Mouse (Mus musculus) 416B (cell line): ENCODE results near the gene Wdtc1.
A peak's percentile ranks its signal among the peaks of the same experiment; 100 is the strongest.

Experiments used
- DNase-seq: peaks from one replicate; pipeline ENCODE4 v3.0.0; 2011; ENCODE audit warnings: low read depth

Gene Wdtc1

DNA sequence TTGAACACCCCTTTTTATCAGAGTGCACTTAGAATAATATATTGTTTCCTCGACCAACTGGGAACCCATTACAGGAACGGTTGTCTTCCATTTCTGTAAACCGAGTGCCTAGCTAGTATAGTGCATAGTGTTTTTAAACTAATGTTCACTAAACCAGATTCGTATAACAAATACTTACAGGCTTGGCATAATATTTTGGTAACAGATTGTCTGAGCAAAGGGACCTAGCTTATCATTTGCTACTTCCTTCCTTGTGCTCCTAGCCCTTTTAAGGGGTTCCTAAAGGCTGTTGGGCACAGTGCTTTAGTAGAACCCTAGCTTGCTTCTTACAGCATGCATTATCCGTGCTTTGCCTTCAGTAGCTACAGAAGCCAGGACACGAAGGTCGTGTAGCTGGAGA, 71.8 kb downstream of the Wdtc1 start:
- no peak for DNase-seq

DNA sequence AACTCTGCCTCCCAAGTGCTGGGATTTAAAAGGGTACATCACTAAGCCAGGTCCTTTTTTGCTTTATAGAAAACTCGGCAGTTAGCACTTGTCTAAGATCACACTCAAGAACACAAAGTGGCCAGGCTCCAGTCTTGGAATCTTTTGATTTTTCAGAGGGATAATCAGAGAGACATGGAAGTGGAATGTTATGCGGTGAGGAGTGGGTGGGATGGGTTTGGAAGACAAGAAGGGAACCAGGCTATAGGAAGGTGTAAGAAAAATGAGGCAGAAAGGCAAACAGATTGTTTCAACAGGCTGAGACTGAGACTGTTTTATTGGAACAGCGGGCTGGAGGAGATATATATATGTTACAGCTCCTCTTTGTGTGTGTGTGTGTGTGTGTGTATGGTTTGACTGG, 74.8 kb downstream of the Wdtc1 start:
- no peak for DNase-seq

DNA sequence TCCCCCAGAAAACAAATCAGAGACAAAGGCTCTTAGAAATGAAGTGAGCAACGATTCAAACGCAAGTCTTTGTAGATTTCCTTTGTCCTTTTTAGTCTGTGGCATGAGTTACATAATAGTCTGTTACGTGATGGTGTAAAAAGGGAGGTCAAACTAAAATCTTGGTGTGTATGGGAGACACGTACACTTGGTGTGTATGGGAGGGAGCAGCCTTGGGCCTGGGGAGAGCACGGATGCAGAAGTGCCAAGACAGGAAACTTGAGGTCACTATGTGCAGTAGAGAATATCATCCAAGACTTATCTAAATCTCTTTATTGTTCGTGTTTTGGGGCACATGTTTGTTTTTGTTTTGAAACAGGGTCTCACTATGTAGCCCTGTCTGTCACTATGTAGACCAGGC, 75.2 kb downstream of the Wdtc1 start:
- DNase-seq = no peak

DNA sequence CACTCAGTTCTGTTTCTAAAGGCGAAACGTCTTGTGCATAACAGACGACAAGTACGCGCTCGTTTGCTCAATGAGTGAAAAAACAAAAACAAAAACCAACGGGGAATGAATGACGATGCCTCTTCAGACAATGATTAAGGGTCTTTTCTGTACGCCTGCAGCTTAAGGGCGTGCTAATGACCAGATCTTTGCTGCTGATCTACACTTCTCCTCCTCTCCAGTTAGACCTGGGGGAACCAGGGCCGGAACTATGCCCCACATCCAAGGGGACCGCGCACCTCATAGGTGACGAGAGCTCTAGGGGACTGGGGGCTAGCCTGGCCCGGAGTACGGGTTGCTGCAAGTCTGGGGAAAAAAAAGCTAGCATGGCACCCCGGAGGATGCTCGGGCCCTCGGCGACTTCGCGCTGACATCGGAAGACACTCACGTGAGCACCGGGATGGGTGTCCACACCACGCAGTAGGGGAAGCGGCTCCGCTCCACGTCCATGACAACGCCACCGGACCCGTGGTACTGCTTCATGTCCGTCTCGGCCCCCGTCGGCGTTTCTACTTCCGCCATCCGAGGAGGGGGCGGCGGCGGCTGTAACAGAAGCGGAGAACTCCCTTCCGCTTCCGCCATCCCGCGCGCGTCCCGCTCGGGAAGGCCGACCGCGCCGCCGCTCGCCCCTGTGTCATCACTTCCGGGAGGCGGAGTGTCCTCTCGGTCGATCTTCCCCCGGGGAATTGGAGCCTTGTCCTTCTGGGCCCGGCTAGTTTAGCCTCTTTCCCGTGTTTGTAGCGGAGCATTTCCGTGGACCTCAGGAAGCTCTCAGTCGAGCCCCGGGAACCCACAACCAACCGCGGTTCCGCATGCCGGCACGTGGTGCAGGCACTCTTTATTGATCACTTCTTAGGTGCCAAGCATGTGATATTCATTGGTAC, 75.9 kb downstream of the Wdtc1 start, which contains the start of gene Tmem222:
Gene Tmem222 (minus strand): TSS at position 689 of the 923 bp plus-strand sequence.
- peak; percentile 96 for DNase-seq

DNA sequence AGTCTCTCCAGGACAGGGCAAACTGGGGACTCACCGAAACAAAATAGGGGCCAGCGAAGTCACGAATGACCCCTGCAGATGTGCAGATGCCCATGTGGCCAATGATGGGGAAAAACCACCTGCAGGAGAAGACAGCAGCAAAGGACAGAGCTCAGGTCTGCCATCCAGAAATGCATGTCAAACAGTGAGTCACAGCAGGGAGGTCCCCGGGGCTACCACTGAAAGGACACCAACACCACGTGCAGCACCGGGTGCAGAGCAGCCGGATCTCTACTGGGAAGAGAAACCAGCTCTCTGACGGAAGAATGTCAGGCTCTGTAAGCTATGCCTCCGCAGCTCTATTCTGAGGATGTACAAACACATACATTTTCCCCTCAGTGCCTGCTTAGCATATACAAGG, 82.4 kb downstream of the Wdtc1 start:
- no peak for DNase-seq

DNA sequence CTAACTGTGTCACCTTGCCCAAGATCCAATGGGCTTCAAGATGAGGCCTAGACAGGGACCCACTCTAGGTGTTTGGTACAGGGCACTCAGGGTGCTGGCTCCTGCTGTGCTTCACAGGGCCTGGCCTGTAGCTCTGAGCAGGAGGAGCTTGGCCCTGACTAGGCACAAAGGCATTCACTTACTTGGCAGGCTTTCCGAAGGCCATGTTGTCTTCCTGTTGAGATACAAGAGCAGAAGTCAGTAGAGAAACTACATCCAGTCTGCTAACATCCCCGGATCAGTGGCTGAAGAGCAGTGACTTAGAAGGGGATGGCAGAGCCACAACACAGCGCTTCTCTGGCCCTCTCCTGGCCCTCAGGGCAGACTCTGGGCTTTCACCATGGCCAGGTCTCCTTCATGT, 83.7 kb downstream of the Wdtc1 start:
- DNase-seq = no peak

DNA sequence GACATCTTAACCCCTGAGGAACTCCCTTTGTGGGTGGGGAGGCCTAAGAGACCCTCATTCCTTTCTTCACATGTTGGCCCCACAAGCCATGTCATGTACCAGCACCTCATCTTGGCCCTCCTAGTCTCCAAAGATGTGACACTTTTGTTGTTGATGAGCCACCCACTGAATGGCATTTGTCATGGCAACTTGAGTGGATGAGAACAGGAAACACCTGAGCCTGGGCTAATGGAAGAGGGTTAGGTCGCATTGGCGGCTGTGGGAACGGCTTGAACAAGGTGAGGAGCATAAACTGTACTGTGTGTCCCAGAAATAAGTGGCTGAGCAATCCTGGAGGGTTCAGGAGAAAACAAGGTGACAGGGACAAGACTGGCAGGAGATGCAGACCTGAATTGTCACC, 84.3 kb downstream of the Wdtc1 start:
- no peak for DNase-seq

DNA sequence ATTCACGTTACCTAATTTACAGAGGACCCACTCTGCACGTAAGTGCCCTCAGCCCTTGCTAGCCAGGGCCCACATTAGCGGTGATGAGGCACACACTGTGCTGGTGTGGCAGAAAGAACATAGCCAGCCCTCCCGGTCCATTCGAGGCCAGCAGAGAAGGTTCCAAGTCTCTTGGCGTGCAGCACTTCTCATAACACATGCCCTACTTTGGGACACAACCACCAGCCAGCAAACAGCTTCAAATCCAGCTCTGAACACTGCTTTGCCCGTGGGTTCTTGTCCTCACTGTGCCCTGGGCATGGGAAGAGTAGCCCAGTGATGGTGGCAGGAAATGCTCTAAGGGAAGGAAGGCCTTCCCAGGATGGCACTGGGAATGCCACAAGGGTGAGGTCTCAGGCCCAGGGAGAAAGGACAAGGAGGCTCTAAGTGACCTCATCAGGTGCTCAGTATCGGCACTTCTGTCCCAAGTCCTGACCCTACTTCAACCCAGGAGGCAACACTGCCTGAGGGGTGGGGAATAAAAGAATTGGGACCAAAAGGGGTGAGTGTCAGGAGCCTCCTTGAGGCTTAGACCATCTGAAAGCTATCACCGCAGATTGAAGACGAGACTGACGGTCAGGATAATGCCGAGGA, 86.9 kb downstream of the Wdtc1 start:
- no peak for DNase-seq

DNA sequence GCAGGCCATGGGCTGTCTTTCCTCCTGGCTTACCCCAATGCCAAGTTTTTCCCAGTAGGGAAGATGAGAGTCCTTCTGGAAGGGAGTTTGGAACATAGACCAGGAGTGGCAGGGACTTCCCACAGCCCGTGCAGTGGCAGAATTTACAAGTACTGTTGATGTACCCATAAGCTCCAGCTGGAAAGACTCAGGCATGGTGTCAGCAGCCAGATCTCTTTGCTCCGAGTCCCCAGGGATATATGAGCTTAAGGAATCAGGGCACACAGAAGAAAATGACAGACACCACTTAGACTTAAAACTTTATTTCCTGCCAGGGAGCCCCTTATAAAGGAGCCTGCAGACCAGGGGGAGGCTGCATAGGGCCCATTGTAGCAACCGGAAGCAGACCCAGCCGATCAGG, 87.5 kb downstream of the Wdtc1 start:
- no peak for DNase-seq

DNA sequence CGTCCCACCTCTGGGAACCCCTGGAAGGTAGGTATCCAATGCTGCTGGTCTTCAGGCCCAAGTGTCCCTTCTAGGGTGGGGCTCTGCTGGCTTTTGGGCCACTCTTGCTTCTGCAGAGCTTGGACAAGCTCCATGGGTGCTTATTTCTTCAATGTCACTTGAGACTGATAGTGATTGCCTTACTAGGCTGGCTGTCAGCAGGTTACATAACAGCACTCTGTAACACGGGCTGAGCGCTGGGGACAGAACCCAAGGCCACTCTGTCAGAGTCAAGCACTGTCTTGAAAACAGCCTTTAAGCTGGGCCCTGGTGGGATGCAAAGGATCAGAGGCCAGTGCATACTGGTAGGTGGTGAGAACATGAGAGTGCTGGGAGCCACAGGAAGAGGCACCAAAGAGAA, 88.0 kb downstream of the Wdtc1 start:
- DNase-seq = no peak

DNA sequence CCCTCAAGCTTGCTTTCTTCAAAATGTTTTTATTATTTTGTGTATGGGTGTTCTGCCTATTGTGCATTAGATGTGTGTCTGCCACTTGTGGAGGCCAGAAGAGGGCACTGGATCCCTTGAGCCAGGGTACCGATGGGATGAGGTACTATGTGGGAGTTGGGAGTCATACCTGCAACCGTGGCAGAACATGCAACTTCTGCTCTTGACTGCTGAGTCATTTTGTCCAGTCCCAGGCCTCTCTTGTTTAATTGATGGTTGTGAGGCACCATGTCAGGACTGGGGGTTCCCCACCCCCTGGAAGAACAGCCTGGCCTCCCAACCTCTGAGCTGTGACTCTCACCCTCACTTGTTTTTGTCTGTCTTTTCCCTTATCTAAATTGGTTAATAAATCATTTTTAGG, 88.7 kb downstream of the Wdtc1 start:
- DNase-seq = no peak

DNA sequence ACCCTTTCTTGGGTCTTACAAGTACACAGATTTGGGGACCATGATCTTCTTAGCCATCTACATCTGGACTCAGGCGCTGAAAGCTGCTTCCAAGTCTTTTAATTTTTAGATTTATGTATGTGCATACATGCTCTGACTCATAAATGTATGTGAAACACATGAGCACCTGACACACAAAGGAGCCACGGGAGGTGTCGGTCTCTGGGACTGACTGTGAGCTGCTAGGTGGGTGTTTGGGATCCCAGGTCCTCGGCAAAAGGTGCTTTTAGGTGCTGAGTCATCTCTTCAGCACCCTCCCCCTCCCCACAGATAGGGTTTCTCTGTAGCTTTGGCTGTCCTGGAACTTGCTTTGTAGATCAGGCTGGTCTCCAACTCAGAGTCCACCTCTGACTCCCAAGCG, 89.5 kb downstream of the Wdtc1 start:
- no peak for DNase-seq

DNA sequence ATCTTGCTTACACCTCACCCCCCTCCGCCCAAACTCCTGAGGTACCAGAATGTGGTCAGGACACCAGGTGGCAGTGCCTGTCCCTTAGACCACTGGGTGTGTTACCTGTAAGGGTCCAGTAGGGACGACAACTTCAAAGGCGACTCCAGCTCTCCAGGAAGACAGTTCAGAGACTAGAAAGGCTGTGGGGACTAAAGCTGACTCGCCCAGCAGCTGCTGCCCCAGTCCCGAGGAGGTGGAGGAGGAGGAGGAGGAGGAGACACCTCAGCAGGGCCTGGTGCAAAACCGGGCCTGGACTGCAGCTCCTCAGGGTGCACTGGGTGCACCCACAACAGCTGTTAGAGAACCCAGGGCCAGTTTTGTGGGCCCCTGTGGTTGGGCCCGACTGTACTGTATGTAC, 90.4 kb downstream of the Wdtc1 start, which contains the start of gene Sytl1:
Gene Sytl1 (minus strand): TSS at position 232 of the 400 bp plus-strand sequence.
- DNase-seq = peak; percentile 46

DNA sequence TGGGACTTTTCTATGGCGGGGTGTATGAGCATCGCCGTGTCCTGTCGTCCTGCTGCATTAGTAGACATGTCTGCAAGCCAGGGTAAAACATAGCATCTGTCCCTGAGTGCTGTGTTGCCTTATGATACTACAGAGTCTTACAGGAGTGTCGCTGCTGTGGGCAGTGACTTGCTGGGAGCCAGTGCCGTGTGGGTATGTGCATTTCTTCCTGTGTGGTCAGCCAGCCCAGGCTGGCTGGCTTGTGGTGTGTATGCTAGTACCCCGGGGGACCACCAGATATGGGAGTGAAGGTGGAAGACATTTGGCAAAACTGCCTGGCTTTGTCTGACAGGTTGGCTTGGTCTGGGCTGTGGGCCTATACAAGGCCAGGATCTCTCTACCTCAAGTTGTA, 90.9 kb downstream of the Wdtc1 start:
- peak; percentile 82 for DNase-seq

DNA sequence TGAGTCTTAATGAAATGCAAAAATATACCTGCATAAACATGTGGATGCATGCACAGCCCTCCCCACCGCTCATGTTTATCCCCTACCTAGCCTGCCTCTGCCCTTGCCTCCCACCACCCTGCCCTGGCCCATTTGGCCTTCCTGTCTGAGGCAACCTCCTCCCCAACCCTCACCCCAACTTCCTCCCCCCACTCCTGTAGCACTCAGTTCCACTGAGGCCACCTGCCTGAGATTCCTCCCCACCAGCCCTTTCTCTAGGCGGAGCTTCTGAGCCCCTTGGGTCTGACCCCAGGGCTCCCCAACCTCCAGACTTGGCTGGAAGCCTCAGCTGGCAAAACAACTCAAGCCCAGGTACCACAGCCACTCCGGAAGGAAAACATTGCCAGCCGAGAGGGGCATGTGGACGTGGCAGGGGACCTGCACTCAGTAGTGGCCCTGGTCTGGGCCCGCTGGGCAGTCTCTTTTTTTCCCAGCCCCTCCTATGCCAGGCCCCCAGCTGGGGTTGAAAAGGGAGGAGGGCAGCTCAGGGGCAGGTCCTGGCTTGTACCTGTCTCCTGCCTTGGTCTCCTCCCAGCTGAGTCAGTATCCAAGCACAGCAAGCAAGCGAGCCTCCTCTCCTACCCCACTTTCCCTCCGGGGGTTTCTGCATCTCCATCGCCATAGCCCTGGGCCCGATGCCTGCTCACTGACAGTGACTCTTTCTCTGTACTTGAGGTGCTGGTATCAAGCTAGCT, 91.5 kb downstream of the Wdtc1 start:
- DNase-seq = peak; percentile 44

DNA sequence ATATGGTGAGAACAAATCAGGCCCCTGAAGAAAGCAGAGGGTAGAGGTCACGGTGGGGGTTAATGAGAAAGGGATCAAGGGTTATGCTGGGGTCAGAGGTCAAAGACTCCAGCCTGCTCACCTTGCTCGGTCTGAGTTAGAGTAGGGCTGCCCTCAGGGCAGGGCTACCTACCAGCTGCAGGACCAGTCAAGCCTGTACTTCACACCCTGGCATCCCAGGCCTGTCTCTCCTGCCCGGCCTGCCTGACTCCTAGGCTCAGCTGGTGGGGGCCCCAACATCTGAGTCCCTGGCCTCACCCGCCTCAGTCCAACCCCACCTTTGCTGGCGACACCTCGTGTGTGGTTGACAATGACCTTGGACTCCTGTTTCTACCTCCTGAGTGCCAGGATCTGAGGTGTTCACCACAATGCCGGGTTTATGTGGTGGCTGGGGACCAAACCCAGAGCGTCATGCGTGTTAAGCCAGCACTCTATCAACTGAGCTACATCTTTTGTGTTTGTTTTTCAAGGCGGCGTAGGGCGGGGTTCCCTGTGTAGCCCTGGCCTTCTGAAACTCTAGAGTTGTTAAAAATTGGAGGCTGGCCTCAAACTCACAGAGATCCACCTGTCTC, 95.4 kb downstream of the Wdtc1 start:
- no peak for DNase-seq

DNA sequence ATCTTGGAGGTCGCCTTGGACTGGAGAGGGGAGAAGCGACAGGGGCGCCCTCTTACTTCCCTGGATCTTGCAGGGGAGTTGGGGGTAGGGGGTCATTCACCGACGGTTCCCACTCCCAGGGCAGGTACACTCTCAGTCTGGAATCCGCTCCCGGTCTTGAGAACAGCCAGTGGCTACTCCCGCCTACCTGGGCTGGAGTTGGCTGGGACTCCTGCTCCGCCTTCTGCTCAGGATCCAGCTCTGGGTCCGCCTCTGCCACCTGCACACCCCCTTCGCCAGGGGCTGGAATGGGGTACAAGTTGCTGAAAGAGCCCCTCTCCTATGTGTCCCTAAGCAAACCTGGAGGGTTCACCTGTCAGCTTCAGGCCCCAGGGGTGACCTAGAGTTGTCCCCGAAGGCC, 96.1 kb downstream of the Wdtc1 start:
- DNase-seq = no peak

DNA sequence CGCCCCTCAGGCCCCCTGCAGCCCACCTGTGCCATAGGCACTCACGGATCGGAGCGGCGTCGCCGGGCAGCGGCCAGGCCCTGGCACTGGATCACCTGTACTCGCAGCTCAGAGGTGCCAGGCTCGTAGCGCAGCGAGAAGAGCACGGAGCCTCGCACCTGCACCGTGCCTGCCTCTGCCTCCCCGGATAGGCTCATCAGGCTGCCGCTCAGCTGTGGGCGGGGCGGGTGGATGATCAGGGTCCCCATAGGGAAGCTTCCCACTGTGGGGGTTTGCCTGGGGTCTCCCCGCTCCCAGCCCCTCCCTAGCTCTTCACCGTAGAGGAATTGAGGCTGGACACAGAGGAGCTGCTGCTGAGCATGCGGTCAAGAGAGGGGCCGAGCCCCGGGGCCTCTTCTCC, 96.5 kb downstream of the Wdtc1 start:
- DNase-seq = no peak

DNA sequence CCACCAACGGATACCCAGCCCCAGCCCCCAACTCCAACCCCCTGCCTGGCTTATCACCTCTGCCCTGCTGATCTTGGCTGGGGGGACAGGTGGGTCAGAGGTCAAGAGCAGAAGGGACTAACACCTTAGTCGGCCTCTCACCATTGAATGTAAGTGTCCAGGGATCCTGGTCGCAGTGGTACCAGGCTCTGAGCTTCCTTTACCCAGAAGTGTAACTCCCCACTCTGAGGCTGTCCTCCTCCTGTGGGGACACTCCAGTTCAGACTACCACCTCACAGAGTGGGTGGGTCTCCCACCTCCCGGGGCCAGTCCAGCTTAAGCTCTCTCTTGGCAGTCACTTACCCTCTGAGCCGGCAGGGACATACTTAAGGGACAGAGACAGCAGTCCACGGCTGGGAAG, 97.9 kb downstream of the Wdtc1 start:
- DNase-seq = no peak

DNA sequence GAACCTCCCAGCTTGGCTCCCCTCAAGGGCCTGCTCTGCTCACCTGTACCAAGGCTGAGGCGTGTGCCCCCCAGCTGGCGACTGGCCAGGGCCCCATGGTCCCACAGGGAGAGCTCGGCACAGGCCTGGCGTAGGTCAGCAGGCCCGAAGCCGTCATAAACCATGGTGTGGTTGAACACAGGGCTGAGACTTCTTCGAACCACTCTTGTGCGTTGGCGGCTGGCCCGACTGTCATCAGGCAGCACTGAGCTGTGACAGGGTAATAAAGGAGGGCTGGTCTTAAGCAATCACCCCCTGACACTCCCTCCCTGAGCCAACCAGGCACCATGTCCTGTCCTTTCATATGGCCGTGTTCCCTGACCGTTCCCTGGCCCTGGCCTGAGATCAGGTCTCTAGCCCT, 99.9 kb downstream of the Wdtc1 start:
- DNase-seq = no peak

DNA sequence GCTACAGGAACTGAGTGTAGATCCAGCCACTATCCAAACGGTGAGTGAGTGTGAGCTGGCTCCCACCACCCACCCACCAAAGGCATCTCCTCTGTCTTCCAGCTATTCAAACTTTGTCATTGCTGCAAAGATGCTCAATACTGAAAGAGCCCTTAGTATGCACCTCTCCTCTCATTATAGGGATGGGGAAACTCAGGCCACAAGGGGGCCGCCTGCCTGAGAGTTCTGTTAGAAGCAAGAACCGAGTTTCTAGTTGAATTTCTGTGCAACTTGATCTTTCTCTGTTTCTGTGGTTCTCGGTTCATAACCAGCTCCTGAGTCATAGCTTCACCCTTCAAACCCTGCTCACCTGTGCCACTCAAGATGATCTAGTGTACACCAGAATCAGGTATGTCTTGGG, 101.2 kb downstream of the Wdtc1 start:
- no peak for DNase-seq

DNA sequence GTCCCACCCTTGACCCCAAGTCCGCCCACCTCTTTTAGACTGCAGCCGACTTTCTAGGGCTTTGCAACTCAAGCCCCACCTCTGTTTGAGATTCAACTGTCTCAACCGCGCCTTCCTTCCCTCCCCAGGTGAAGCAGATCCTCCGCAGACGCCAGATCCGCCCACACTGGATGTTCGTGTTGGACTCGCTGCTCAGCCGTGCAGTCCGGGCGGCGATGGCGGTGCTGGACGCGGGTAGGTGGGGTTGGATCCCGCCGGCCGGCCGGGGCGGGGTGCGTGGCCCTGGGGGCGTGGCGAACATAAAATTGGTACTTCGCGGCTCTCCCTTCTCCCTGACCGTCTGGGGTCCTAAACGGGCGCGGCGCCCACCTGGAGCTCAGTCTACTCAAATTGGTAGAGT, 102.1 kb downstream of the Wdtc1 start:
- DNase-seq = no peak
